Mouse (Mus musculus): ENCODE data around the gene Banp. TPM values are rescaled to one million over a fixed set of nuclear protein-coding genes. Genes with fewer than 3 reads are reported as not detected.

Banp gene
- total and polyA plus RNA-seq, 3 experiments: 19.2 to 28.4 TPM; not detected in 1

DNA sequence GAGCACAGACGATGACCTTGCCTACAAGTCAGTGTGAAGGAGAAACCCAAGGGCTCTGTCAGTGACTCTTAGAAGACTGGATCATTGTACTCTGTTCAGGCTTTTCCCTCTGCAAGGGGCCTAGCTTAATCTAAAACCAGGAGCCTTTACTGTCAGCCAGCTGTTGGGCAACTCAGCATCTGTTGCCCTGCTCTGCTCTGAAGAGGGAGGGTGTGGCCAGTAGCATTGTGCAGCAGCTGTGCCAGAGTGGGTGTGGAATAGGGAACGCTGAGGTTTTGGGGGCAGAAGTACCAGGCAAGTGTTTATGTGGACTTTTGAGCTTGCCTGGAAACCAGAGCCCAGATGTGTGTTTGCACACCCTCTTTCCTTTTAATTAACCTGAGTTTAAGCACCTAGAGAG lies 72.2 kb downstream of the Banp start:
- Histone ChIP-seq H3K9me3 (replicated peaks; ENCODE audit: insufficient read depth, low read length) (no peaks in the 10 kb centered on the region), H3K27ac (ENCODE audit: control insufficient read depth, low read depth, low read length) (no peak overlapping the region), H3K27me3 (ENCODE audit: control insufficient read depth in 1 of 2, insufficient read depth in 2 of 2, low read length in 2 of 2) (no peaks in the 10 kb centered on the region), H3K36me3 (ENCODE audit: control insufficient read depth in 1 of 2, insufficient read depth in 2 of 2, low read length in 2 of 2) (no peaks in the 10 kb centered on the region; a peak in 1 of 4 replicates), H3K9ac (ENCODE audit: control insufficient read depth, low read depth, low read length, poor library complexity, severe bottlenecking) (no peak overlapping the region), H3K4me3 (ENCODE audit: control insufficient read depth in 1 of 2, insufficient read depth in 1 of 2, low read depth in 2 of 2, low read length in 2 of 2) (no peak overlapping the region), H3K4me1 (ENCODE audit: control insufficient read depth in 1 of 2, insufficient read depth in 2 of 2, low read length in 2 of 2) (no peaks in the 10 kb centered on the region), H3K79me2 (ENCODE audit: control insufficient read depth, insufficient read depth, low read length, poor library complexity) (no peaks in the 10 kb centered on the region)
- no peak for TF ChIP-seq ETS1 (IDR thresholded peaks at IDR 0.05; ENCODE audit: low read depth, low read length)
- no peak for TF ChIP-seq CTCF (IDR thresholded peaks at IDR 0.05 in 2 of 3, conservative IDR thresholded peaks at IDR 0.05 in 1 of 3; ENCODE audit: control insufficient read depth in 1 of 3, insufficient read depth in 1 of 3, low read depth in 2 of 3, low read length in 3 of 3, poor library complexity in 1 of 3, severe bottlenecking in 1 of 3)
- TF ChIP-seq CHD1 (IDR thresholded peaks at IDR 0.05; ENCODE audit: low read depth, low read length): no peak
- TF ChIP-seq ELF1 (IDR thresholded peaks at IDR 0.05; ENCODE audit: low read depth, low read length): no peak
- no peak for TF ChIP-seq SIN3A (IDR thresholded peaks at IDR 0.05; ENCODE audit: low read length)
- no peak for TF ChIP-seq JUND (IDR thresholded peaks at IDR 0.05; ENCODE audit: low read depth, low read length)
- no peak for TF ChIP-seq MEF2A (IDR thresholded peaks at IDR 0.05; ENCODE audit: extremely low read depth, insufficient replicate concordance, low read depth, low read length, poor library complexity, severe bottlenecking)
- TF ChIP-seq GATA1 (IDR thresholded peaks at IDR 0.05; ENCODE audit: low read depth, low read length): no peak
- no peak for TF ChIP-seq KAT2A (conservative IDR thresholded peaks at IDR 0.05; ENCODE audit: low read depth, low read length)
- TF ChIP-seq CHD2 (IDR thresholded peaks at IDR 0.05; ENCODE audit: low read length): no peak
- no peak for TF ChIP-seq USF1 (IDR thresholded peaks at IDR 0.05; ENCODE audit: low read depth, low read length)
- TF ChIP-seq MAFK (IDR thresholded peaks at IDR 0.05; ENCODE audit: borderline replicate concordance, low read depth, low read length): no peak
- TF ChIP-seq NELFE (IDR thresholded peaks at IDR 0.05; ENCODE audit: low read depth, low read length): no peak
- TF ChIP-seq USF2 (IDR thresholded peaks at IDR 0.05; ENCODE audit: borderline replicate concordance in 1 of 2, insufficient read depth in 1 of 2, low read depth in 1 of 2, low read length in 2 of 2): no peak
- TF ChIP-seq ZC3H11A (IDR thresholded peaks at IDR 0.05; ENCODE audit: low read depth, low read length): no peak
- TF ChIP-seq BHLHE40 (IDR thresholded peaks at IDR 0.05; ENCODE audit: borderline replicate concordance, low read depth, low read length): no peak
- TF ChIP-seq MXI1 (IDR thresholded peaks at IDR 0.05; ENCODE audit: low read depth, low read length): no peak
- no peak for TF ChIP-seq MYC (IDR thresholded peaks at IDR 0.05; ENCODE audit: low read depth, low read length)
- TF ChIP-seq SMC3 (IDR thresholded peaks at IDR 0.05; ENCODE audit: low read depth, low read length): no peak
- no peak for TF ChIP-seq TBP (IDR thresholded peaks at IDR 0.05; ENCODE audit: low read depth, low read length)
- no peak for DNase-seq (ENCODE audit: low read depth, low spot score)

GRCm38 (mm10) chr8:122022274-122022673 lies 72.7 kb downstream of the Banp start:
- Histone ChIP-seq H3K9me3 (replicated peaks; ENCODE audit: insufficient read depth, low read length) (no peaks in the 10 kb centered on the region), H3K36me3 (ENCODE audit: control insufficient read depth in 1 of 2, insufficient read depth in 2 of 2, low read length in 2 of 2) (no peaks in the 10 kb centered on the region; a peak in 1 of 4 replicates), H3K79me2 (ENCODE audit: control insufficient read depth, insufficient read depth, low read length, poor library complexity) (no peaks in the 10 kb centered on the region), H3K9ac (ENCODE audit: control insufficient read depth, low read depth, low read length, poor library complexity, severe bottlenecking) (no peak overlapping the region), H3K27me3 (ENCODE audit: control insufficient read depth in 1 of 2, insufficient read depth in 2 of 2, low read length in 2 of 2) (no peaks in the 10 kb centered on the region), H3K27ac (ENCODE audit: control insufficient read depth, low read depth, low read length) (no peak overlapping the region), H3K4me1 (ENCODE audit: control insufficient read depth in 1 of 2, insufficient read depth in 2 of 2, low read length in 2 of 2) (no peaks in the 10 kb centered on the region), H3K4me3 (ENCODE audit: control insufficient read depth in 1 of 2, insufficient read depth in 1 of 2, low read depth in 2 of 2, low read length in 2 of 2) (no peak overlapping the region)
- no peak for DNase-seq (ENCODE audit: low read depth, low spot score)
- TF ChIP-seq MYC (IDR thresholded peaks at IDR 0.05; ENCODE audit: low read depth, low read length) (no peak), SMC3 (IDR thresholded peaks at IDR 0.05; ENCODE audit: low read depth, low read length) (no peak), POLR2A (IDR thresholded peaks at IDR 0.05; ENCODE audit: control insufficient read depth in 1 of 2, insufficient read depth in 1 of 2, low read depth in 1 of 2, low read length in 2 of 2, poor library complexity in 1 of 2) (no peak), JUND (IDR thresholded peaks at IDR 0.05; ENCODE audit: low read depth, low read length) (no peak), ELF1 (IDR thresholded peaks at IDR 0.05; ENCODE audit: low read depth, low read length) (no peak), EP300 (IDR thresholded peaks at IDR 0.05; ENCODE audit: low read depth in 1 of 2, low read length in 2 of 2) (no peak), MYB (IDR thresholded peaks at IDR 0.05; ENCODE audit: low read depth, low read length) (no peak)
